Mouse (Mus musculus) spleen, postnatal 4 days (tissue): Measurements from ENCODE around the gene Adcy4.
A peak's percentile ranks its signal among the peaks of the same experiment; 100 is the strongest.

Source experiments
- DNase-seq, 2 experiments: peaks; one replicate each; pipeline ENCODE4 v3.0.0; 2022; ENCODE audit warnings: low spot score in 2 of 2

Gene Adcy4

DNA sequence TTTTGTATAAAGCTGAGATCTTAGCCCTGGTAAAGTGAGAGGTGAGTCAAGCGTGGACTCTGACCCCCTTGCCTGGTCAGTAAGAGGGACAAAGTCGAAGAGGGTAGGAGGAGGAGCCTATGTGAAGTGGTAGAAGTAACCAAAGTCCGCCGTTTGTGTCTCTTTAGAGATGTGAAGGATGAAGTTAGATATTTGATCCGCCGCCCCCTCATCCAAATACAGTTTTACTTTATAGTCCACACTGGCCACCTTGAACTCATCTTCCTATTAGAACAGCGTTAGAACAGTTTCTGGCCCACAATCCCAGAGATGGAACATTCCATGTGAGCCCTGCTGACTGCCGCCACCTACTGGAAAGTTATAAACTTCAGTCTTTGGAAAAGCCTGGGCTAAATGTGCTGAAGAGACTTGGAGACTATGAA is 25.5 kb downstream of the Adcy4 start, which contains the start of gene Cideb:
TSS of gene Cideb (minus strand) at position 96 of the 422 bp plus-strand sequence.
- no peak for DNase-seq

DNA sequence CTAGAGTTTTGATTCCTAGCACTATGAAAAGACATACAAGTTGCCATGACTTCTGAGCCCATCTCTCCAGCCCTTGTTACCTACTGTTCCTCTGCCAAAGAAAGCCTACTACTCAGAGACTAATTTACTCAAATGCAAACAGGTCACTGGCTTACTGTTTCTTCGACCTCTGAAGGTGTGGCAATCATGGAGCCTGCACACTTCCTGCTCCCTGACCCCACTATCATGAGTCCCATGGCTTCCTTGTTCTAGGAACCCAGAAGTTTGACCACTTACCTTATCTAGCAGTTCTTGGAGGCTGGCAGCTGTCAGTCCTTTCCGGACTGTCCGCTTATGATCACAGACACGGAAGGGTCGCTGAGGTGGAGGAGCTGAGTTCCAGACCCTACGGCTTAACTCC is 26.3 kb downstream of the Adcy4 start:
- no peak for DNase-seq

DNA sequence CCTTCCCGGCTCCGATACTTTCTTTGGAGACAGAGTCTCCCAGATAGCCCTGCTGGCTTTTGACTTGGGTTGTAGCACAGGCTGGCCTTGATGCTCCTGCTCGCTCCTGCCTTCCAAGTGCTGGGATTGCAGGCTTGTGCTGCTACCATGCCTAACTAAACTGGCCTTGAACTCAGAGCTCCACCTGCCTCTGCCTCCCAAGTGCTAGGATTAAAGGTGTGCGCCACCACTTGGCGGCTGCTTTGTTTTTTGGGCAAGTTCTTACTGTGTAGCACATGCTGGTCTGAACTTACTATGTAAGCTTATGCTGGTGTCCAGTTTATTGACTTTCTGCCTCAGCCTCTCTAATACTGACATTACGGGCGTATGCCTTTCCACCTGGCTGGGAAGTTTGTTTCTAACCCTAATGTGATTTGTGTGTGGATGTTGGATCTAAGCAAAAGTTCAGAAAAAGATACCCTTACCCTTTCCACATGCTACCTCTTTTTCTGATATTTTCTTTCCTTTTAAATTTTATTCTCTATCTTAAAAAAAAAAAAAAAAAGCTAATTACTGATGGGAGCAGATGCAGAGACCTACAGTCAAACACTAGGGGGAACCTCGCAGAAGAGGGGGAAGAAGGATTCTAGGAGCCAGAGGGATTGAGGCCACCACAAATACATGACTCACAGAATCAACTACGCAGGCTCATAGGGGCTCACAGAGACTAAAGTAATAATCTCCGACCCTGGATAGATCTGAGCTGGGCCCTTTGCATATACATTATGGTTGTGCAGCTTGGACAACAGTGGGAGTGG is 36.6 kb downstream of the Adcy4 start:
- DNase-seq, result no peak

DNA sequence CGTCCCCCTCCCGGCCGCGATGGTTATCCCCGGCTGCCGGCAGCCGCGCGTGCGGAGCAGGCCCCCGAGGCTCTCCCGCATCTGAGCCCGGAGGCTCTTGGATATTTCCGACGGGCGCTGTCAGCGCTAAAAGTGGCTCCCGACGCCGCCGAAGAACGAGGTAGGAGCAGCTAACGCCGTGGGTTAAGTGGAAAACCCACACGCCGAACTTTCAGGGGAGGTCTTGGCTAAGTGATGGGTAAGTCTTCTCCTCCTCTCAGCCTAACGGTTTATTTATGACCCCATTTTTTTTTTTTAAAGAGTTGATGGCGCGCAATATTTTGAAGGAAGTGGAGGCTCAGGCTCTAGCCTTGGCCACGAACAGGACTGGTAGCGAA is 38.0 kb downstream of the Adcy4 start:
- no peak for DNase-seq

DNA sequence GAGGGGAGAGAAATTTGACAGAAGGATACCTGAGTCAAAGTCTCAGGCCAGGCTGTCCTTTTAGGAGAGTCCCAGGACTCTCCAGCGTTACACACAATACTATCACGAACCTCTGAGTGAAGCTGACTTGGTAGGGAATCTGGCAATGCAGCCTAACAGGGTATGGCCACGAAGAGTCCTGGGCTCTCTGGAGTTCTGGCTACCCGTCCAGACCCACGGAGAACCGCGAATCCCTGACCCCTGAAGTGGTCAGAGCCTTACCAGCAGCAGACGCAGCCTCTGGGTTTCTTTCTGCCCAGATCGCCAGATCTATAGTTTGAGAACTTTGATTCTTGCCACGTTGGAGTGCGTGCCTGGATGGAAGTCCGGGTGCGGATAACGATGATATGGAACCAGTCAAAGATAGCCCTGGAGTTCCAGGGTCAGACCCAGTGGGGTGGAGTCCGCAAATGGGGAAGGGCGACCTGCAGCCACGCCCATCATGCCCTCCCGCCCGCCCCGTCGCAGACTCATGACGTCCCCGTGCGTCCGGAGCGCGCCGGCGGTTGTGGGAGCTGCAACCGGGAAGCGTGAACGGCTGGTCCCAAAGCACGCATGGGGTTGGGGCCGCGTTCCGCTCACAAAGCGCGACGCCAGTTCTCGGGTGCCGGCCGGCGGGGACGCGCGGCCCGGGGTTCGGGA is 38.6 kb downstream of the Adcy4 start, which contains the start of the genes Dhrs1 and Nop9:
TSS of gene Dhrs1 (minus strand) at position 511 of the 681 bp plus-strand sequence.
TSS of gene Nop9 (plus strand) at position 514 of the 681 bp plus-strand sequence.
- peak; percentile 85 to 93 for DNase-seq

DNA sequence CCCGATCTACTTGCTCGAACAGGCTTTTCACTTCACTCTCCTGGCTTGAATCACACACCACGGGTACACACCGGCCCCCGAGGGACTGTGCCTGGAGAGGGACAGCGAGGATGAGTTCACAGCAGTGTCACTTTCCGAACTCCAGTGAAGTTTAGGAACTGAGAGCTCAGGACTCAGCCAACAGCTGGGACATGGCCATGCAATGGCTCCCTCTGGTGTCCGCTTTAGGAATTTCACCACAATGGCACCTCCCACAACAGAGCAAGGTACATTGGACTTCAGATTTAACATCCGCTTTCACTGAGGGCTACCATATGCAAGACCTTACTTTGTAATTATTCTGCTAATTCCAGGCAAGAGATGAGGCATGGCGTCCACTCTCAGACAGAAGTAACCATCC is 40.2 kb downstream of the Adcy4 start:
- peak; percentile 86 to 95 for DNase-seq

DNA sequence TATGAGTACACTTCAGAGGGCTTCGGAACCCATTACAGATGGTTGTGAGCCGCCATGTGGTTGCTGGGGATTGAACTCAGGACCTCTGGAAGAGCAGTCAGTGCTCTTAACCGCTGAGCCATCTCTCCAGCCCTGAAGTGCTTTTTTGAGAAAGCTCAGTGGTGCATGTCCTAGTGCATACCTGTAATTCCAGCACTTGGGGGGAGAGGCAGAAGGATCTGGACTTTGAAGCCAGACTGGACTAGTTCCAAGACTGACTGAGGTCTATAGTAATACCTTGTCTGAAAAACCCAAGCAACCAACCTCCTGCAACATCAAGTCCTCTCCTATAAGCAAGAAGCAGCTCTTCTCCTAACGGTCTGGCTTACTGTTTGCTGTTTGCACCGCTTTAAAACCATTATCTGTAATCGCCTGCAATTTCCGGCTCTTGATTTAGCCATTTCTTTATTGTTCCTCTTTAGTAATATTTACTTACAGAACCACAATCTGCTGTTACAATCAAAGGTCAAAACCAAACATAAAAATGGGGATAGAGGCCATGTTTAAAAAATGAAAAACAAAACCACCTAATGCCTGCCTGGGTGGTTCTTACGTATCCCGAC is 46.7 kb downstream of the Adcy4 start:
- no peak for DNase-seq

DNA sequence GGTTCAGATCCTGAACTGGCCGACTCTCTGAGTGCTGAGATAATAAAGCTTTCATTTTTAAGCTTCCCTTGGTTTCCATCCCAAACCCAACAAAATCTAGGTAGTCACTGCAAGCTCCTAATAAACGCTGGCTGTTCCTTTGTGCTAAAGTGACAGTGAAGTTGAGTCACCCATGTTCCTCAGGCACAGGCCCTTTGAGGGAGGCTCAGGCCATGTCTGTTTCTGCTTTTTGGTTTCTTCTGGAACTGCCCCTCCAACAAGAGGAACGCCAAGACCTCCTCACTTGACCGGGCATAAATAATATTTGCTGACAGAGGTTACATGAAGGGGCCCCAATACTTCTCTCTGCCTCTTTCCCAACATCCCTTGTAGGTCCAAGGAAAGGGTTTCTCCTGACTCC is 48.1 kb downstream of the Adcy4 start:
- no peak for DNase-seq

DNA sequence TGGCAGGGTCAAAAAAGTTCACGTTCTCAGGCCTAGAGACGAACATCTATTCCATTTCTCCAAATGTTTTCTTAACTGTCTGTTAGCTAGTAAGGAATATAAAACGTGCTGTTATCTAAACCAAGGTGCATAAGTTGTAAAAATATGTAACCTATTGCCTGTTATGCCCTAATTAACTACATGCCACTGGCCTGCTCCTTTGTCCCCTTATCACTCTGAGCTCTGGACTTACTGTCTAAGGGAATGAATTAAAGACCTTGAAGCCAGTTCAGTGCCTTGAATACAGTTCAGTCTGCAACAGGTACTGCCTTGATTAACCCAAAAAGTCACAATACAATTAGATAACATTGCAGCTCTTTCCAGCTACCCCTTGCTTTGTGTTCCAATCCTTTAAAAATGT is 48.6 kb downstream of the Adcy4 start:
- DNase-seq, result no peak

DNA sequence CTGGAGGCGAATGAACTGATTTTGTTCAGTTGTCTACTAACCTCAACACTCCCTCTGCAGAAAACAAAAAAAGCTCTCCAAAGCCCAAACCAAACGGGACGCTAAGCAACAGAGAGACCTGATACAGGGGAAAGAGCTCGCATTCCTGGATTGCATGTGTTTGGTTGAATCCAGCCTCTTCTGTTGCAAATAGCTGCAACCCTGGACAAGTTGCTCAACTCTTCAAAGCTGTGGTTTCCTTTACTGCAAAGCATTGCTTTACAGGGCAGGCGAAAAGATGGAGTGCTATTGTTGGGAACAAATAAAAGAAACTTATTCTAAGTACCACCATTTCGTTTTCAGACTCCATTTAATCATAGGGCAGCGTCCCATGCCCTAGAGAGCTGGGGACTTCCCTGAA is 49.0 kb downstream of the Adcy4 start:
- DNase-seq, result no peak

DNA sequence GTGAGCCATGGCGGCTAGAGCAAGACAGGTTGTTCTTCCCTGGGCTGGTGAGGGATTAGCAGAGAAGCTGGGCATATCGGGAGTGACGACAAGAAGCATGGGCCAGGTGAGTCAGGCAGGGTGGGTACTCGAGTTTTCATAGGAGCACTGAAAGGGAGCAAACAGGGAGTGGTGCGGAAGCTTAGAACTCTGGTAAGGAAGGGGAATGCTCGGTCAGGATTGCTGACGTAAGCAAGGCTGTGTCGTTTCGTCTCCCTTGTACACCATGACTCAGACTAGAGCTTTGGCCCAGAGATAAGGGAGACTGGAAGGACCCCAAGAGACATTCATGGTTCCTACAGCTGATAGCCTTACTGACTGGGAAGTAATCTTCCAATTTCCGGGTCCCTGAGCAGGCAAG is 50.0 kb downstream of the Adcy4 start:
- no peak for DNase-seq

DNA sequence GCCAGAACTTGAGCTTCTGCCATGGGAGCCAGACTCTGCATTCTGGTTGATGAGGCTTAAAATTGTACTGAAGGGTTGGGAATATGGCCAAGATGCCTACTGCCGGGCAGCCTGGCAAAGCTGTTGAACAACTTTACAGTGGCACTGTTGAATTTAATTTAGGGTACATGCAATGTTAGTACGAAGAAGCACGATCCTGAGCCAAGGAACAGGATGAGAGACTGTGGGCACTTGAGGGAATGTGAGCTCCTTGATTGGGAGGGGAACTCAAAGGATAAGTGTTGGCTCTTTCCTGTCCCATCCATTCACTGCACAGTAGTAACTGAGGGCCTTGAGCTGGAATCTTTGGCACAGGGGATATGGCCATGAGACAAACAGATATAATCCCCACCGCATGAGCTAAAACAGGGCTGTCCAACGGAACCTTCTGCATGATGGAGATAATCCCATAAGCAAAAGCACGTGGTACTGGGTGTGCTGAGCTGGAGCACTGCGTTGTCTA is 53.3 kb downstream of the Adcy4 start:
- DNase-seq, result no peak

DNA sequence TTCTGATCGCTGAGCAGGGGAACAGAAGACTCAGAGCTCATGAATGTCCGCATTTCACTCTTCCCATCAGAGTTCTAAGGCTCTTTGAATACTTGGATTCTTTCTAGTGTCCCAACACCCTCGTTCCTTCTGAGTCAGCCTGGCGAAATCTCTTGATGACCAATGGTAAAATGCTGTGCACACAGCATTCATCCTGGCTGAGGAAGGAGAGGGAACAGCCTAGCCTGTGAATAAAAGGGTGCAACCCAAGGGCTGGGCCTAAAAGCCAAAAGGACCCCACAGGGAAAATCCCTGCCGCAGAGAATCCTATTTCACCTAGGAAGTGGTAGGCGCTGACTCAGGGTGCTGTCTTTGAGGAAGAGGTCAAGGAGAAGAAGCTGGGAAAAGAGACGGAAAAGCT is 53.8 kb downstream of the Adcy4 start:
- DNase-seq, result no peak

DNA sequence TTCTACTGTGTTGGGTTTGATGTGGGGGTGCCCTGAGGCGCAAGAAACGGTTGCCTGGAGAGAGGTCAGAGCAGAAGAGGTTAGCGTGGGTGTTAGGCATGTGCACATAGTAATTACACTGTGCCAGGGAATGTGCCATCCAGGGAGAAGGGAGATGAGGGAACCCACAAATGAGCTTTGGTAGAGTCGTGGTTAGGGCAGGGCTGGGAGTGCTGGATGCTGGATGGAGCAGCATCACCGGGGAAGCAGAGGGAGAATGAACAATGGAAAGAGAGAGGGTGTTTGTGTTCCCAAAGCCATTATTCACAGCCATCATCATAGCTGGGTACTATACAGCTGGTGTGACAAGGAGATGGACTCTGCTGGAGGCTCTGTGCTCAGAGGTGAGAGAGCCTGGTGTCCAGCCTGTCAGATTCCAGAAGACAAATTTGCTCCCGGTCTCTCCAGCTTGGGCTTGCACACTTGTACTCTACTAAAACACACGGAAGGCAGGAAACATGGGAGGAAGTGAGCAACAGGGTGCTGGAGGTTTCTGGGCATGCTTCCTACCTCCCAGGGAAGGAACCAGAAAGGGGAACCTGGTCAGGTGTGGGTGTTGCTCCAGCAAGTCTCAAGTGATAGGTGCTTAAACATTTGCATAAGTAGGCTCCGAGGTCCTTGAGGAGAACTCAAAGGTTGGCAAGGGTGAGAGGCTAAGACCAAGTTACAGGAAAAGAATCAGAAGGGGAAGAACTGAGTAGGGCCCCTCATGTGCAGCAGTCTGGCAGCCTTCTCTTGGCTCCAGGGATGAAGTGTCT is 55.8 kb downstream of the Adcy4 start:
- no peak for DNase-seq

DNA sequence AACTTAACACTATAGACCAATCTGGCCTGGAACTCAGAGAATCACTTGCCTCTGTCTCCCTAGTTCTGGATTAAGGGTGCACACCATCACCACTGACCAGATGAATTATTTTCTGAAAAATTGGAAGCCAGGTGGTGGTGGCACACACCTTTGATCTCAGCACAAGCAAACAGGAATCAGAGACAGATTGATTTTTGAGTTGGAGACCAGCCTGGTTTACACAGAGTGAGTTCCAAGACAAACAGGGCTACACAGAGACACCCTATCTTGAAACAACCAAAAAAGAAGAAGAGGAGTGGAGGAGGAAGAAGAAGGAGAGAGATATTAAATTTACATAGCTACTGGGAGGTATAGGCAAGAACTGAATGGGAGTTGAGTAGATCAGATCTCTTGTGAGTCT is 57.6 kb downstream of the Adcy4 start:
- DNase-seq, result no peak

DNA sequence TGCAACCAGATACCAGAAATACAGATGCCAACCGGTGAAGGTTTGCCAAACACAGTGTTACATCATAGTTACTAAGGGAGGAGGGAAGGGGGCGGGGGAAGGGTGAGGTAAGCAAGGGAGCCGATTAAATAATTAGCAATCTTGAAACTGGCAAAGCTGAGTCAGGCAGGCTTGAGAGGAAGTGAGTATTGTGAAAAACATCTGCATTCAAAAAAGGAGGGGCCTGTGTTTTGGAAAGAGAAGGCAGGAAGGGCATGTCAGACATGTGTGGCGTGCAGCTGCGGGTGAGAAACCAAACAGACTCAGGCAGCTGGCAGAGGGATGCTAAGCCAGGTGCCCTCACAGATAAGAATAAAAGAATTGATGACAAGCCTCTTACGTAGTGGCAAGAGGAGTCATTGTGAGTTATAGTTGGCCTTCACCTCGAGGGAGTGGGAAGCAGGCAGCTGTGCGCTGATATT is 59.5 kb downstream of the Adcy4 start:
- DNase-seq, result peak in 1 of 2 experiments; percentile 32

DNA sequence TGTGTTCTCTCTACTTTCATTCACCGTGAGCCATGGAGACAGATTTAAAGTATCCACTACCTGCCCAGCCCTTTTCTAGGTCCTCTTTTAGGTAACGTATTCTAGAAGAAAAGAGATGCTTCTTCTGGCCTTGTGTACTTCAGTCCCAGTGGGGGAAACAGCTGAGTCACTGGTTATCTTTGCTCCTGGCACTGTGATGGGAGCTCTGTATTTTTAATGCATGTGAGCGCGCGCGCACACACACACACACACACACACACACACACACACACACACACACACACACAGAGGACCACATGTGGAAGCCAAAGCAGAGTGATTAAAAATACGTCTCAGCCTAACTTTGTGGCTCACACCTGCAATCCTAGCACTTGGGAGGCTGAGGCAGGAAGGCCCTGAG is 60.5 kb downstream of the Adcy4 start:
- no peak for DNase-seq

DNA sequence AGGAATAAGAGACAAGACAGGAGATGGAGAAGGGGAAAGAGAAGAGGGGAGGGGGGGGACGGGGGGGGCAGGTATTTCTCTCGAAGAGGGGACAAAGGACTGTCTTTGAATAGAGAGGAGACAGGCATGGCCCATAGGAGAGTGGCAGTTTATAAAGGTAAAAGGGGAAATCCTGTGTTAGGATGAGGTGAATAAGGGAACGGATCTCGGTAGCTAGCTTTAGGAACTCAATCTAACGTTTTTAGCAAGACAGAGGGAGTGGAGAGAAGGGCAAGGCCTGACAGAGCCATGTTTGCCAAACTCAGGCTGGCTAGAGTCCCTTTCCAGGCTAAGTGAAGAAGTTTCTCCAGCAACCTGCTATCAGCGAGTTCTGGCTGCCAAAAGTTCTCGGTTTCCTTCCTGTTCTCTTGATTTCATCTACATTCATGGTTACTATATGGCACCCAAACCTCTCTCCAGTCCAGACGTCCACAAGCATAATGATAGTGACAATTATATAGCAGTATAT is 61.4 kb downstream of the Adcy4 start:
- DNase-seq, result no peak

DNA sequence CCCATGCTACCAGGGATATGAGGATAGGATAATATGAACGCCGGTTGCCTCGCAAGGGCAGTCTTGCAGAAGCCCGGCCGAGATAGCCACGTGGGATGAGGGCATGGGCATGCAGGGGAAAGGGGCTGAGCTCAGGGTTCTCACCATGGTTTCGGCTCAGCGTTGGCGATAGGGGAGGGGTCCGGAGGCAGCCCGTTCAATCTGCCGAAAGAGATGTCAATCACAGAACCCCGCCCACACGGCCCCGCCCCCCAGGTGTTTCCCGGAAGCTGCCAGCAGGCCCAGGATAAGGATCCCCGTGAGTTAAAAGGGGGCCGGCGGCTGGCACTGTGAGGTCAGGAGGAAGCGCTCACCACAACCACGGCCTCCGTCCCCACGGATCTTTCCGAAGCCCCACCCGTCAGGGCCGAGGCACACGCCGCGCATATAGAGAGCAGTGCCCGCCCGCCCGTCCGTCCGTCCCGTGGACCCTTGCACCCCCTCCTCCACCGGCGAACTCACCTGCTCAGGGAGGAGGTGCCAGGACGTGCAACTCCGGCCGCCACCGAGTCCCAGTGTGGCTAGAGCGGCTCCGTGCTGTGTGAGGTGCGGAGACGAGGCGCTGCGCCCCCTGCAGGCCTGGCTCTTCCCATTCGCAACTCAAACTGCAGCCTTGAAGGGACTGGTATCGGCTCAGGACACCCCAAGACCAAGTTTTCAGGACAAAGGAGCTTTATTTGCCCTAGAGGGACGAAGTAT is 62.0 kb downstream of the Adcy4 start, which contains the start of gene Rabggta:
TSS of gene Rabggta (minus strand) at position 564 of the 738 bp plus-strand sequence.
- DNase-seq, result peak; percentile 93 to 98

DNA sequence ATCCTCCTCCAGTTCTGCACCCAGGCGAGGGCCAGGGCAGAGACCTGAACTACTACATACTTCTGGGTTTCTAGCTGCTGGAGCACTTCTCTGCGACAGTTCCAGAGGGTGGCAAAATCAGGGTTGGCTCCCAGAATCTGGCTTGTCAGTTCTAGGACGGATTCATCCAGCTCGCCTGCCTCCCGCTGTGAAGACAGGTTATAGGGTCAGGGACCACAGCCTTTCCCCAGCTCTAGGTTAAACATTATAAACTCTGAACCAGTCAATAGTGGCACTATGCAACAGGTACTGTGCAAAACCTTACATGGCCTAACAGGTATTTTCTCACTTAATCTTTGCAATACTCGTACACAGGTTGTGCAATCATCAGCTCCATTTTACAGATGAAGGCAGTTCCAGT is 62.8 kb downstream of the Adcy4 start:
- DNase-seq, result no peak

DNA sequence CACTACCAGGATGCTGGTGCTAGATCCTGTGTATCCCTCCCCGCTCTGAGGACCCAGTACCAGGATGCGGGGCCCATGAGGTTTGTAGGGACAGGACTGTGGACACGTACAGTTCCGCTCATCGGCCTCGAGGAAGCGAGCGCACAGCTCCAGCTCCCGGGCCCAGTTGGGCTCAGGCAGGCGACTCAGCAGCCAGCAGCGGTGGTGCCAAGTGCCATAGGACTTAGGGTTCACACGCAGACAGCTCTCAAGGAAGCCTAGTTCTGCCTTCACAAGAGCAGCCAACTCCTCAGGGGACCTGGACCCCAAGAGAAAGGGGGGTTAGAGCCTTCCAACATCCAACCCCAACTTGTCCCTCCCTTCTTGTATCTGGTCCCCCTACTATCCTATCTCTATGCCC is 63.2 kb downstream of the Adcy4 start:
- DNase-seq, result no peak
